Mouse (Mus musculus) natural killer cell, adult 2 months (primary cell): Measurements from ENCODE around the gene Dctn5.
A peak's percentile ranks its signal among the peaks of the same experiment; 100 is the strongest.
"Not testable (repeated sequence)": the region's sequence is repeated elsewhere in the genome, so short reads cannot be mapped to it uniquely, and the experiment has no call there.

ENCODE experiments used
- DNase-seq, 2 experiments: peaks; one replicate each; pipeline ENCODE4 v3.0.0; 2022; ENCODE audit warnings: low spot score in 2 of 2

The Dctn5 gene

GRCm38 (mm10) chr7:122132497-122133337 is at the start of gene Dctn5, which contains the start of gene Palb2:
TSS of gene Dctn5 (plus strand) at chr7:122133041.
TSS of gene Palb2 (minus strand) at chr7:122132985.
- DNase-seq: peak; percentile 96 to 97

DNA sequence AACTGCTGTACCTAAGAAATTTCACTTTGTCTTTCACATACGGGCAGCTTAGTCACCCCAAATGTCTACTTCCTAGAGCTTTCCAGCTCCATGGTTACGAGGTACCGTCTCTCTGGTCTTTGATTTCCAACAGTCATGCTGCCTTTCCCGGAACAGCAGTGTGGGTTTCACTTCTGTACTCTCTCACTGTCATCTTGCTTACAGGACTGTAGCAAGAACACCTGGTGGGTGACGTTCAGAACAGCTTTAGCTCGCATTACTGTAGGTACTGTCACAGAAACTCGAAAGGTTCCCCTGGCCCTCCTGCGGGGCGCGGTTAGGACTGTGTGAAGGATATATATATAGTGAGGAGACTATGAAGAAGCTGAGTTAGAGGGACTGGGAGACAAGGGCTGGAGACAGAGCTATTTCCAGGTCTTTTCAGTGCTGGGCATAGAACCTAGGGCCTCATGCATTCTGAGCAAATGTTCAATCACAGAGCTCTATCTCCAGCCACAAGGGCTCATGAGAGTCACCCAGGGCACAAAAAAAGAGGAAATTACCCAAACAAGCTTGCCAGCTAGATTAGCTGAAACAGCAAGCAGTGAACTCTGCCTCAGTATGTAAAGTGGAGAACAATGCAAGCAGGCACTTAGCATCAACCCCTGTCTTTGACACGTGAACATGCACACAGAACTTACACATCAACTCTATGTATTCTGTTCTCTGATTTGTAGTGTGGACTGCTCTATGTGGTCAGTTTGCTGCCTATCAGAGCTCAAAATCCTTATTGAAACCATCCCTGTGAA is 45.5 kb upstream of the Dctn5 start:
- peak in 1 of 2 experiments; percentile 37 for DNase-seq

DNA sequence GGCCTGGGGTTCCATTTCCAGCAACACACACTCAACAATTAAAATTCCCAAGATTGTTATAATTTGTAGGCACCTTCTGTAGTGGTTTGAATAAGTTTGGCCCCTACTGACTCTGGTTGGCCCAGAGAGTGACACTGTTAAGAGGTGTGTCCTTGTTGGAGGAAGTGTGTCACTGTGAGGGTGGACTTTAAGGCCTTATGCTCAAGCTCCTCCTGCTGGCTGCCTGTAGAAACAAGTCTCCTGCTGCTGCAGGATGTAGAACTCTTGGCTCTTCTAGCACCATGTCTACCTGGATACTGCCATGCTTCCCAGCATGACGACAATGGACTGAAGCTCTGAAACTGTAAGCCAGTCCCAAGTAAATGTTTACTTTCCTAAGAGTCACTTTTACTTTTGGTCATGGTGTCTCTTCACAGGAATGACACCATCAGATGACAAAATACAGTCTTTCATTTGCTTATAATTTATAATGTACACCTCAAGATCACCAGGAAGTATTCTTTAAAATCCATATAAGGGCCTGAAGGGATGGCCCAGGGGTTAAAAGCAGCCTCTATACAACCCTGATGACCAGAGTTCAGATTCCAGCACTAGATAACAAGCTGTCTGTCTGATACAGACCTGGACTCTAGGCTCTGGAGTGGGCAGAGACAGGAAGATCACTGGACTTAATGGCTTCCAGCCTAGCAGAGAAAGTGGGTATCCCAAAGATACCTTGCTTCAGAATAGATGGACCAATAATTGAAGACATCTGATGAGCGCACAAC is 38.1 kb upstream of the Dctn5 start:
- peak in 1 of 2 experiments; percentile 15 for DNase-seq

GRCm38 (mm10) chr7:122098009-122098408 is 34.8 kb upstream of the Dctn5 start:
- DNase-seq: no peak

- peak; percentile 45 to 61 for DNase-seq
These were observed 33.6 kb upstream of the Dctn5 start for GRCm38 (mm10) chr7:122099222-122099621.

- DNase-seq: not testable (repeated sequence)
These were observed 31.7 kb upstream of the Dctn5 start for GRCm38 (mm10) chr7:122101014-122101746.

- peak; percentile 71 to 82 for DNase-seq
These were observed 31.0 kb upstream of the Dctn5 start, which contains the start of gene Ndufab1 for GRCm38 (mm10) chr7:122101747-122102244. TSS of gene Ndufab1 (minus strand) at chr7:122101886.

GRCm38 (mm10) chr7:122108206-122108605 is 24.6 kb upstream of the Dctn5 start:
- no peak for DNase-seq

GRCm38 (mm10) chr7:122123518-122123917 is 9.3 kb upstream of the Dctn5 start:
- DNase-seq: no peak

- no peak for DNase-seq
These were observed 7.2 kb upstream of the Dctn5 start for GRCm38 (mm10) chr7:122125636-122126035.

DNA sequence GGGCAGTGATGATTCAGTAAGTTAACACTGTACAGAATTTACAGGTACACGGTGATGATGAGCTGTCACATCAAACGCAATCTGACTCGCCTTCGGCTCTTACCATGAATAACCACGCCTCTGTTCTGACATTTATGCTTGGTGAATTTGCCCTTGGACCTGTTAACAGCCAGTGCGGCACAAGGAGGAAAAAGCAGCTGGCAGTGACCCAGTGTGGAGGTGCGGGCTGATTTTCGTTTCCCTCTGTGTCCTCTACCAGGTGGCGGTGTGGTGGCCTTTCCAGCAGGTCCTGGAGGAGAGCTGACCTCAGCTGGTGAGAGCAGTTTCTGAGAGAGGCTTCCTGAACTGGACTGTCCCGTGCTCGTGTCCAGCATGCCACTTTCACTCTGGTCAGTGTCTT is 5.9 kb upstream of the Dctn5 start:
- no peak for DNase-seq

DNA sequence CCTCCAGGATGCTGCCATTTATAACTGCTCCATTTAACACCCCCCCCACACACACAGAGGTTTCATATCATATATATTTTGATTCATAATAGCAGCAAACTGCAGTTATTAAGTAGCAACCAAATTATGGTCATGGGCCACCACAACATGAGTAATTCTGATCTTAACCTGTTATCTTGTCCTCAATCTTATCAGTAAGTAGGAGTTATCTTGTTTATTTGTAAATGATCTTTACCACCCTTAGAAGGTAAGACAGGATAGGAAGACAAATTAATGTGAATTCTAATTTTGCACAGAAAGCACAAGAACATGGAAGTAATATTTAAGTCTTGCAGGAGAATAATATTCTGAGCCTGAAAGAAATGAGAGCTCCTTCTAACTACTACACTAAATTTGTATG is 1.0 kb upstream of the Dctn5 start:
- no peak for DNase-seq

- no peak for DNase-seq
These were observed 441 bp downstream of the Dctn5 start for GRCm38 (mm10) chr7:122133338-122133625.

DNA sequence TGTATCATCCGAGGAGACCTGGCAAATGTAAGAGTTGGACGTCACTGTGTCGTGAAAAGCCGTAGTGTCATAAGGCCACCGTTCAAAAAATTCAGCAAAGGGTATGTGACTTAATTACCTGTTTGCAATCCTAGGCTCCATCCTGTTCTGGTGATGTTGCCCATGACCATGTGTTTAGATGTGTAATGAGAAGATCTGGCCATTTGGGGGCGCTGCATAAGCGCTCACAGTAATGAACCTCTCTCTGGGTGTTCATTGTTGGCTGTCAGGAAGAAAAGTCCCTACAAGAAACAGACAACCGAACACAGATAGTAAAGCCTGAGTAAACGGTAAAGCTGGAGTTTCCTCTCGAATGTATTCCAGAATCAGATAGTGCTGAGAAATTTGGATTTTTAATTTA is 2.2 kb downstream of the Dctn5 start:
- peak; percentile 19 to 30 for DNase-seq

- DNase-seq: no peak
These were observed 4.2 kb downstream of the Dctn5 start for GRCm38 (mm10) chr7:122137071-122137470.

- DNase-seq: no peak
These were observed 5.3 kb downstream of the Dctn5 start for GRCm38 (mm10) chr7:122138190-122138589.

GRCm38 (mm10) chr7:122140991-122141390 is 8.2 kb downstream of the Dctn5 start:
- no peak for DNase-seq

GRCm38 (mm10) chr7:122152473-122152872 is 19.6 kb downstream of the Dctn5 start:
- DNase-seq: no peak

DNA sequence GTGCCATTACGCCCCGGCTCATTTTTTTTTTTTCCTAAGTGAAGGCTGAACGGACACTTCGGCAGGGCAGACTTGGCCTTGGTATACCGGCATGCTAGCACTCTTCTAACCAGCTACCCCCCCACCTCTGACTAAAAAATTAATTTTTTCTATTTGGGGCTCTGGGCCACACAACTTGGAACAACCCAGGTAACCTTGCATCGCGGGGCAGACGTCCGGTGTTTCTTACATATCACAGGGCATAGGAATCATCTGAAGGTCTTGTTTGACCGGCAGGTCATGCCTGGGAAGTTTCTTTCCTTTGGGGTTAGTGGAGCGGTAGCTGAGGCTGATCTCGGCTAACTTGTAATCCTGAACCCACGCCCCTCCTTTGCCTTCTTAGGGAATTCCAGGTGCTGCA is 25.6 kb downstream of the Dctn5 start:
- DNase-seq: no peak

DNA sequence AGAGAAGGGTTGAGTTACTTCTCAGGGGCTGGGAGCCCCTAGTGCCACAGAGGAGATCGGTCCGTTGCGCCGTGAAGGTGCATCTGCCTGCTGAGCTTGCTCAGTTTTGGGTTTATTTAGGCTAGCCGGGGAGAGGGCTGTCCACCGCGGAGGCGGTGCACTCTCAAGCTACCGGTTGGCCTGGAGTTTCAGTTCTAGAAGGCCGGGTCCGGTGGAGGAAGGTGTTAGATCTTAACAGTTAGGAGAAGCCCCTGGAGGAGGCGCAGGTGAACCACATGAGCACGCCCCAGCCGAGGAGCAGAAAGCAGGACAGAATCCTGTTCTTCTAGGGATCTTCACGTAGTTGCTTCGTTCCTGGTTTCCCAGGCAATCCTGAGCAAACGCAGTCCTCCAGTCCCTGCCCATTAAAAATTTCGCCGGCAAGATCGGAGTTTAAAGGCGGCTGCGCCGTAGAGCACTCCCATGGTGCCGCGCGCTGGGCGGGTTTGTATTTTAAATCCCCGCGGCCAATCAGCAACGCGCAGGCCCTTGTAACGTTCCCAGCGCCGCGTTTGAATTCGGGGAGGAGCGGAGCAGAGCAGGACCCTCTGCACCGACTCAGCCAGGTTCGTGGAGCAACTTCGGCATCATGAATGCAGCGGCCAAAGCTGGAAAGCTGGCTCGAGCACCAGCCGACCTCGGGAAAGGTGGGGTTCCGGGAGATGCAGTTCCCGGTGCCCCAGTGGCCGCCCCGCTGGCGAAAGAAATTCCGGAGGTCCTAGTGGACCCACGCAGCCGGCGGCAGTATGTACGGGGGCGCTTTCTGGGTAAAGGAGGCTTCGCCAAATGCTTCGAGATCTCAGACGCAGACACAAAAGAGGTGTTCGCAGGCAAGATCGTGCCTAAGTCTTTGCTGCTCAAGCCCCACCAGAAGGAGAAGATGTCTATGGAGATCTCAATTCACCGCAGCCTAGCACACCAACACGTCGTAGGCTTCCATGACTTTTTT is 26.4 kb downstream of the Dctn5 start, which contains the start of gene Plk1:
TSS of gene Plk1 (plus strand) at position 525 of the 988 bp plus-strand sequence.
- peak; percentile 24 to 32 for DNase-seq
